Mouse (Mus musculus): Measurements from ENCODE around the gene E330017A01Rik. TPM values are rescaled to one million over a fixed set of nuclear protein-coding genes. Genes with fewer than 3 reads are reported as not detected.

E330017A01Rik gene
- total and polyA plus RNA-seq, 2 experiments = not detected

- Histone ChIP-seq H3K27ac (replicated peaks; ENCODE audit: insufficient read depth, low read depth, low read length) (peak overlapping the region; percentile 59; the same call in 1 of the 2 replicates), H3K27me3 (ENCODE audit: control insufficient read depth, insufficient read depth, low read length) (no peaks in the 10 kb centered on the region), H3K4me3 (ENCODE audit: insufficient read depth, low read depth, low read length) (no peak overlapping the region), H3K4me1 (ENCODE audit: control insufficient read depth, insufficient read depth, low read length) (peaks cover 12% of the 10 kb centered on the region), H3K36me3 (ENCODE audit: control insufficient read depth, insufficient read depth, low read length) (no peaks in the 10 kb centered on the region), H3K79me2 (ENCODE audit: control insufficient read depth, insufficient read depth, low read length) (no peaks in the 10 kb centered on the region), H3K9ac (ENCODE audit: low read depth, low read length) (0 out of 2 replicates have a peak overlapping the region, but pooled peaks have one; percentile 12)
- TF ChIP-seq CTCF (IDR thresholded peaks at IDR 0.05; ENCODE audit: low read depth, low read length) (no peak), POLR2A (IDR thresholded peaks at IDR 0.05; ENCODE audit: extremely low read depth, insufficient read depth, low read length) (no peak)
- DNase-seq (ENCODE audit: extremely low read depth, low read depth, low spot score) = peak; percentile 99
Measured at GRCm38 (mm10) chr16:58662287-58662791, 23.8 kb upstream of the E330017A01Rik start.

GRCm38 (mm10) chr16:58661826-58662225, 23.3 kb upstream of the E330017A01Rik start:
- Histone ChIP-seq H3K27ac (replicated peaks; ENCODE audit: insufficient read depth, low read depth, low read length) (peak overlapping the region; percentile 59), H3K9ac (ENCODE audit: low read depth, low read length) (0 out of 2 replicates have a peak overlapping the region, but pooled peaks have one; percentile 12), H3K4me3 (ENCODE audit: insufficient read depth, low read depth, low read length) (no peak overlapping the region), H3K27me3 (ENCODE audit: control insufficient read depth, insufficient read depth, low read length) (no peaks in the 10 kb centered on the region), H3K79me2 (ENCODE audit: control insufficient read depth, insufficient read depth, low read length) (no peaks in the 10 kb centered on the region), H3K36me3 (ENCODE audit: control insufficient read depth, insufficient read depth, low read length) (no peaks in the 10 kb centered on the region), H3K4me1 (ENCODE audit: control insufficient read depth, insufficient read depth, low read length) (peaks cover 12% of the 10 kb centered on the region)
- TF ChIP-seq CTCF (IDR thresholded peaks at IDR 0.05; ENCODE audit: low read depth, low read length) (no peak), POLR2A (IDR thresholded peaks at IDR 0.05; ENCODE audit: extremely low read depth, insufficient read depth, low read length) (no peak)
- no peak for DNase-seq (ENCODE audit: extremely low read depth, low read depth, low spot score)
- 24% methylated on average over 5 of the region's 5 CpGs for WGBS

DNA sequence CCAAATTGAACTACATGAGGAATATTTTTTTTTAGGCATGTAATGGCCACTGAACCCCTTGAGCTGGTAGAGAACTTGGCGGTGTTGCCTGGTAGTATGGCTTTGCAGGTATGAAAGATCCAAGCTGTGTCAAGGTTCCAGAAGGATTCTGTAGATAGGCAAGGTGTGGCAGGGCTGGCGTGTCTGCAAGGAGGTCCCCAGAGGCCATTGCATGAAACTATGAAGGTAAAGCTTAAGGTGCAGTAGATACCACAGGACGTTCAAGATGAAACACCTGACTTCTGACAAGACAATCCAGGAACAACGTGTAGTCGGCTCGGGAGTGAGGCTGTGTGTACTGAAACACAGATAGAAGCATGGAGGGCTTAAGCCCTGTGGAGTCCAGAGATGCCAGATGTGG, 20.1 kb upstream of the E330017A01Rik start:
- H3K79me2 ChIP-seq (ENCODE audit: control insufficient read depth, insufficient read depth, low read length) = no peaks in the 10 kb centered on the region
- H3K27ac ChIP-seq (replicated peaks; ENCODE audit: insufficient read depth, low read depth, low read length) = no peak overlapping the region
- WGBS = 95% methylated on average over 6 of the region's 6 CpGs
- peaks cover 12% of the 10 kb centered on the region for H3K4me1 ChIP-seq (ENCODE audit: control insufficient read depth, insufficient read depth, low read length)
- H3K4me3 ChIP-seq (ENCODE audit: insufficient read depth, low read depth, low read length) = no peak overlapping the region
- no peaks in the 10 kb centered on the region for H3K27me3 ChIP-seq (ENCODE audit: control insufficient read depth, insufficient read depth, low read length)
- TF ChIP-seq CTCF (IDR thresholded peaks at IDR 0.05; ENCODE audit: low read depth, low read length) (no peak), POLR2A (IDR thresholded peaks at IDR 0.05; ENCODE audit: extremely low read depth, insufficient read depth, low read length) (no peak)
- DNase-seq (ENCODE audit: extremely low read depth, low read depth, low spot score) = no peak
- no peak overlapping the region for H3K9ac ChIP-seq (ENCODE audit: low read depth, low read length)
- H3K36me3 ChIP-seq (ENCODE audit: control insufficient read depth, insufficient read depth, low read length) = no peaks in the 10 kb centered on the region

DNA sequence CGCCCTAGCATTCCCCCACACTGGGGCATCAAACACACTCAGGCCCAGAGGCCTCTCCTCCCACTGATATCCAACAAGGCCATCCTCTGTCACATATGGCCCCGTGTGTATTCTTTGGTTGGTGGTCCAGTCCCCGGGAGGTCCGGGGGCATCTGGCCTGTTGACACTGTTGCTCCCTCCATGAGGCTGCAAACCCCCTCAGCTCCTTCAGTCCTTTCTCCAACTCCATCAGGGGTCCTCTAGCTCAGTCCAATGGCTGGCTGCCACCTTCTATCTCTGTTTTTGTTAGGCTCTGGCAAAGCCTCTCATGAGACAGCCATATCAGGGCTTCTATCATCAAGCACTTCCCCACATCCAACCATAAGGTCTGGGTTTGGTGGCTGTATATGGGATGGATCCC, 18.0 kb upstream of the E330017A01Rik start:
- TF ChIP-seq POLR2A (IDR thresholded peaks at IDR 0.05; ENCODE audit: extremely low read depth, insufficient read depth, low read length) (no peak), CTCF (IDR thresholded peaks at IDR 0.05; ENCODE audit: low read depth, low read length) (no peak)
- WGBS = 95% methylated on average over 4 of the region's 4 CpGs
- no peak for DNase-seq (ENCODE audit: extremely low read depth, low read depth, low spot score)

GRCm38 (mm10) chr16:58655751-58656150, 17.2 kb upstream of the E330017A01Rik start:
- no peak overlapping the region for H3K27ac ChIP-seq (replicated peaks; ENCODE audit: insufficient read depth, low read depth, low read length)
- no peaks in the 10 kb centered on the region for H3K36me3 ChIP-seq (ENCODE audit: control insufficient read depth, insufficient read depth, low read length)

More for the DNA sequence above, 18.0 kb upstream of the E330017A01Rik start:
- Histone ChIP-seq H3K36me3 (ENCODE audit: control insufficient read depth, insufficient read depth, low read length) (no peaks in the 10 kb centered on the region), H3K4me1 (ENCODE audit: control insufficient read depth, insufficient read depth, low read length) (peaks cover 4% of the 10 kb centered on the region), H3K79me2 (ENCODE audit: control insufficient read depth, insufficient read depth, low read length) (no peaks in the 10 kb centered on the region), H3K27ac (replicated peaks; ENCODE audit: insufficient read depth, low read depth, low read length) (no peak overlapping the region), H3K9ac (ENCODE audit: low read depth, low read length) (no peak overlapping the region), H3K4me3 (ENCODE audit: insufficient read depth, low read depth, low read length) (no peak overlapping the region), H3K27me3 (ENCODE audit: control insufficient read depth, insufficient read depth, low read length) (no peaks in the 10 kb centered on the region)

GRCm38 (mm10) chr16:58649979-58650378, 11.4 kb upstream of the E330017A01Rik start:
- WGBS = 96% methylated on average over 10 of the region's 10 CpGs
- TF ChIP-seq CTCF (IDR thresholded peaks at IDR 0.05; ENCODE audit: low read depth, low read length) (no peak), POLR2A (IDR thresholded peaks at IDR 0.05; ENCODE audit: extremely low read depth, insufficient read depth, low read length) (no peak)

More at GRCm38 (mm10) chr16:58655751-58656150, 17.2 kb upstream of the E330017A01Rik start:
- no peaks in the 10 kb centered on the region for H3K4me1 ChIP-seq (ENCODE audit: control insufficient read depth, insufficient read depth, low read length)
- no peak for TF ChIP-seq POLR2A (IDR thresholded peaks at IDR 0.05; ENCODE audit: extremely low read depth, insufficient read depth, low read length)
- TF ChIP-seq CTCF (IDR thresholded peaks at IDR 0.05; ENCODE audit: low read depth, low read length) = no peak
- H3K9ac ChIP-seq (ENCODE audit: low read depth, low read length) = no peak overlapping the region
- DNase-seq (ENCODE audit: extremely low read depth, low read depth, low spot score) = peak; percentile 72
- no peak overlapping the region for H3K4me3 ChIP-seq (ENCODE audit: insufficient read depth, low read depth, low read length)
- H3K79me2 ChIP-seq (ENCODE audit: control insufficient read depth, insufficient read depth, low read length) = no peaks in the 10 kb centered on the region
- no peaks in the 10 kb centered on the region for H3K27me3 ChIP-seq (ENCODE audit: control insufficient read depth, insufficient read depth, low read length)

More at GRCm38 (mm10) chr16:58649979-58650378, 11.4 kb upstream of the E330017A01Rik start:
- no peaks in the 10 kb centered on the region for H3K27me3 ChIP-seq (ENCODE audit: control insufficient read depth, insufficient read depth, low read length)
- H3K79me2 ChIP-seq (ENCODE audit: control insufficient read depth, insufficient read depth, low read length) = no peaks in the 10 kb centered on the region
- no peaks in the 10 kb centered on the region for H3K36me3 ChIP-seq (ENCODE audit: control insufficient read depth, insufficient read depth, low read length)
- no peaks in the 10 kb centered on the region for H3K4me1 ChIP-seq (ENCODE audit: control insufficient read depth, insufficient read depth, low read length)
- H3K9ac ChIP-seq (ENCODE audit: low read depth, low read length) = no peak overlapping the region
- no peak overlapping the region for H3K27ac ChIP-seq (replicated peaks; ENCODE audit: insufficient read depth, low read depth, low read length)
- no peak for DNase-seq (ENCODE audit: extremely low read depth, low read depth, low spot score)
- no peak overlapping the region for H3K4me3 ChIP-seq (ENCODE audit: insufficient read depth, low read depth, low read length)

Measured in liver, adult 2 months (tissue).